Comparison of ENCODE assay signal across 9 mouse cellular contexts in genomic region chr6:34876835-34877156, GRCm38 (mm10). TPM values are rescaled to one million over a fixed set of nuclear protein-coding genes. Genes with fewer than 3 reads are reported as not detected.
DNase-seq lines count a peak whose midpoint lies in the region; ATAC-seq lines count a peak whose summit lies in the region.
"Had no signal": no experiment of that assay in that cellular context is flagged by ENCODE, and none has a peak within 500 bp of the region (broad histone marks: within the 10 kb centered on the region; RNA-seq: fewer than 3 reads in every experiment).

No protein-coding gene starts in this region.

- peak; percentile 45 for DNase-seq in forebrain, embryonic 11.5 days (ENCODE audit: low spot score)
- no peak for DNase-seq in layer of hippocampus, postnatal 25 days (ENCODE audit: extremely low spot score in 1 of 2, low spot score in 1 of 2)
- no peak for DNase-seq in T-cell, adult 2 months (ENCODE audit: low spot score)
- DNase-seq in cerebellum, postnatal 14 days, result no peak

- H3K27me3 ChIP-seq in megakaryocyte, embryonic 14.5 days (replicated peaks), result no peaks in the 10 kb centered on the region
- H3K27me3 ChIP-seq in forebrain, embryonic 11.5 days (ENCODE audit: control insufficient read depth, insufficient read depth, low read length), result no peaks in the 10 kb centered on the region
- H3K27me3 ChIP-seq in limb, embryonic 15.5 days, result no peaks in the 10 kb centered on the region
- no peaks in the 10 kb centered on the region for H3K27me3 ChIP-seq in stomach, embryonic 15.5 days (replicated peaks)

- peaks cover 87% of the 10 kb centered on the region for H3K4me1 ChIP-seq in megakaryocyte, embryonic 14.5 days
- H3K4me1 ChIP-seq in forebrain, embryonic 11.5 days (replicated peaks; ENCODE audit: control insufficient read depth, insufficient read depth, low read length), result peaks cover 5% of the 10 kb centered on the region; the same call in 1 of the 2 replicates
- H3K4me1 ChIP-seq in limb, embryonic 15.5 days, result peaks cover 27% of the 10 kb centered on the region
- peaks cover 19% of the 10 kb centered on the region for H3K4me1 ChIP-seq in stomach, embryonic 15.5 days

- H3K9me3 ChIP-seq in megakaryocyte, embryonic 14.5 days, result no peaks in the 10 kb centered on the region
- no peaks in the 10 kb centered on the region for H3K9me3 ChIP-seq in forebrain, embryonic 11.5 days (ENCODE audit: control insufficient read depth, low read length)
- H3K9me3 ChIP-seq in limb, embryonic 15.5 days, result no peaks in the 10 kb centered on the region
- no peaks in the 10 kb centered on the region for H3K9me3 ChIP-seq in stomach, embryonic 15.5 days

- ATAC-seq in megakaryocyte, adult 5-6 weeks (ENCODE audit: poor library complexity, severe bottlenecking), result no peak
- ATAC-seq in forebrain, embryonic 11.5 days (replicated peaks; ENCODE audit: low FRiP score), result no peak
- ATAC-seq in limb, embryonic 15.5 days (ENCODE audit: insufficient number of reproducible peaks, low FRiP score, low TSS enrichment, low read depth), result no peak
- ATAC-seq in stomach, embryonic 15.5 days (ENCODE audit: insufficient read depth, low FRiP score, low read depth), result no peak

- no peak overlapping the region for H3K27ac ChIP-seq in forebrain, embryonic 11.5 days (ENCODE audit: low read depth, low read length)
- no peak overlapping the region for H3K27ac ChIP-seq in limb, embryonic 15.5 days
- H3K27ac ChIP-seq in stomach, embryonic 15.5 days, result peak overlapping the region; percentile 91; the same call in 1 of the 2 replicates

- peaks cover 75% of the 10 kb centered on the region for H3K36me3 ChIP-seq in megakaryocyte, embryonic 14.5 days (replicated peaks; ENCODE audit: low read length)
- no peaks in the 10 kb centered on the region; the same call in 1 of the 2 replicates for H3K36me3 ChIP-seq in forebrain, embryonic 11.5 days (ENCODE audit: control insufficient read depth, insufficient read depth, low read length)
- H3K36me3 ChIP-seq in limb, embryonic 15.5 days, result peaks cover 21% of the 10 kb centered on the region
- 0 out of 2 replicates have a peak, but pooled peaks cover 2% of the 10 kb centered on the region for H3K36me3 ChIP-seq in stomach, embryonic 15.5 days

- H3K9ac ChIP-seq in forebrain, embryonic 11.5 days (ENCODE audit: low read length), result peak overlapping the region; percentile 89
- peak overlapping the region; percentile 74; the same call in 1 of the 2 replicates for H3K9ac ChIP-seq in limb, embryonic 15.5 days
- H3K9ac ChIP-seq in stomach, embryonic 15.5 days, result no peak overlapping the region

- peak overlapping the region; percentile 96 for H3K4me3 ChIP-seq in megakaryocyte, embryonic 14.5 days (replicated peaks)
- peak overlapping the region; percentile 70; the same call in 1 of the 2 replicates for H3K4me3 ChIP-seq in forebrain, embryonic 11.5 days (ENCODE audit: low read depth, low read length)
- peak overlapping the region; percentile 64 for H3K4me3 ChIP-seq in limb, embryonic 15.5 days
- peak overlapping the region; percentile 68 for H3K4me3 ChIP-seq in stomach, embryonic 15.5 days (replicated peaks)

- peak overlapping the region; percentile 73 for H3K4me2 ChIP-seq in forebrain, embryonic 11.5 days (ENCODE audit: low read depth, low read length, severe bottlenecking)
- peak overlapping the region; percentile 56 for H3K4me2 ChIP-seq in limb, embryonic 15.5 days
- peak overlapping the region; percentile 57 for H3K4me2 ChIP-seq in stomach, embryonic 15.5 days

- 47% methylated on average over 2 of the region's 2 CpGs for WGBS in forebrain, embryonic 11.5 days
- 34% methylated on average over 2 of the region's 2 CpGs for WGBS in limb, embryonic 15.5 days
- 11% methylated on average over 2 of the region's 2 CpGs for WGBS in stomach, embryonic 15.5 days

RNA-seq across cellular contexts. Expression of gene Cyren, which starts 1.1 kb away (rescaled TPM):
- polyA plus RNA-seq in megakaryocyte, embryonic 14.5 days (2012; ENCODE audit: insufficient read depth, low replicate concordance), result 14.0 and 14.5 TPM in 2 replicates
- 7.5 and 8.1 TPM in 2 replicates for total RNA-seq in megakaryocyte, adult 5-6 weeks (2015)
- 3.8 and 7.1 TPM in 2 replicates for total RNA-seq in megakaryocyte, adult 5-6 weeks (2017)
- 13.7 and 13.9 TPM in 2 replicates for polyA plus RNA-seq in forebrain, embryonic 11.5 days (2014; fragmentation: Nextera tagmentation; extraction: Ambion mirVana)
- 13.4 and 15.8 TPM in 2 replicates for polyA plus RNA-seq in limb, embryonic 15.5 days (2015; fragmentation: Nextera tagmentation; extraction: Ambion mirVana)
- 12.5 and 12.6 TPM in 2 replicates for polyA plus RNA-seq in stomach, embryonic 15.5 days (2015; fragmentation: Nextera tagmentation; extraction: Ambion mirVana)
- 1 to 10 TPM; 4.8 TPM for total RNA-seq in layer of hippocampus, postnatal 25 days (2021)

RNA-seq across cellular contexts. Expression of gene Tmem140, which starts 13.8 kb away (rescaled TPM):
- polyA plus RNA-seq in megakaryocyte, embryonic 14.5 days (2012; ENCODE audit: insufficient read depth, low replicate concordance), result 5.5 and 11.5 TPM in 2 replicates
- 3.1 and 5.0 TPM in 2 replicates for total RNA-seq in megakaryocyte, adult 5-6 weeks (2015)
- total RNA-seq in megakaryocyte, adult 5-6 weeks (2017), result 2.8 and 6.1 TPM in 2 replicates
- polyA plus RNA-seq in forebrain, embryonic 11.5 days (2014; fragmentation: Nextera tagmentation; extraction: Ambion mirVana), result 0.89 and 1.2 TPM in 2 replicates
- polyA plus RNA-seq in limb, embryonic 15.5 days (2015; fragmentation: Nextera tagmentation; extraction: Ambion mirVana), result 2.4 TPM in 2 replicates
- polyA plus RNA-seq in stomach, embryonic 15.5 days (2015; fragmentation: Nextera tagmentation; extraction: Ambion mirVana), result 1.8 and 2.5 TPM in 2 replicates
- total RNA-seq in layer of hippocampus, postnatal 25 days (2021), result 1 to 10 TPM; 1.9 to 2.0 TPM

RNA-seq across cellular contexts. Expression of gene Wdr91, which starts 33.9 kb away (rescaled TPM):
- 13.0 and 28.5 TPM in 2 replicates for polyA plus RNA-seq in megakaryocyte, embryonic 14.5 days (2012; ENCODE audit: insufficient read depth, low replicate concordance)
- 4.2 and 7.6 TPM in 2 replicates for total RNA-seq in megakaryocyte, adult 5-6 weeks (2015)
- 19.6 and 27.5 TPM in 2 replicates for total RNA-seq in megakaryocyte, adult 5-6 weeks (2017)
- 12.3 and 12.9 TPM in 2 replicates for polyA plus RNA-seq in forebrain, embryonic 11.5 days (2014; fragmentation: Nextera tagmentation; extraction: Ambion mirVana)
- polyA plus RNA-seq in limb, embryonic 15.5 days (2015; fragmentation: Nextera tagmentation; extraction: Ambion mirVana), result 9.9 and 10.2 TPM in 2 replicates
- polyA plus RNA-seq in stomach, embryonic 15.5 days (2015; fragmentation: Nextera tagmentation; extraction: Ambion mirVana), result 9.0 and 9.1 TPM in 2 replicates
- 10 to 100 TPM; 38.7 to 41.3 TPM for total RNA-seq in layer of hippocampus, postnatal 25 days (2021)

RNA-seq across cellular contexts. Expression of gene Stra8, which starts 43.2 kb away (rescaled TPM):
- polyA plus RNA-seq in megakaryocyte, embryonic 14.5 days (2012; ENCODE audit: insufficient read depth, low replicate concordance), result not detected in 2 replicates
- total RNA-seq in megakaryocyte, adult 5-6 weeks (2015), result not detected in 2 replicates
- not detected in 2 replicates for total RNA-seq in megakaryocyte, adult 5-6 weeks (2017)
- polyA plus RNA-seq in forebrain, embryonic 11.5 days (2014; fragmentation: Nextera tagmentation; extraction: Ambion mirVana), result not detected in 2 replicates
- polyA plus RNA-seq in limb, embryonic 15.5 days (2015; fragmentation: Nextera tagmentation; extraction: Ambion mirVana), result not detected in 2 replicates
- not detected in 2 replicates for polyA plus RNA-seq in stomach, embryonic 15.5 days (2015; fragmentation: Nextera tagmentation; extraction: Ambion mirVana)
- total RNA-seq in layer of hippocampus, postnatal 25 days (2021), result not detected
- polyA plus RNA-seq: inflammation-experienced regulatory T-cells, adult 6 months had no signal
